Mouse (Mus musculus) hindbrain, embryonic 11.5 days (tissue): ENCODE measurements around the gene 4921536K21Rik. TPM values are rescaled to one million over a fixed set of nuclear protein-coding genes. Genes with fewer than 3 reads are reported as not detected.
"Not testable (repeated sequence)": the region's sequence is repeated elsewhere in the genome, so short reads cannot be mapped to it uniquely, and the experiment has no call there.

Source experiments
- ATAC-seq: fragments of 200-750 bp; cut with Nextera tagmentation; 2 replicates; pipeline ENCODE4 v1.8.0; 2017; ENCODE audit warnings: mild to moderate bottlenecking, moderate TSS enrichment, moderate library complexity; ENCODE audit not compliant: low FRiP score
- DNase-seq: peaks from one replicate; pipeline ENCODE4 v3.0.0-alpha.2; 2015; ENCODE audit warnings: low spot score
- H3K27ac ChIP-seq: fragments of 300-500 bp; sonication (generic); 2 replicates; pipeline ENCODE4 v1.5.1; 2014; ENCODE audit warnings: mild to moderate bottlenecking, low read depth, low read length
- H3K27me3 ChIP-seq: fragments of 300-500 bp; sonication (generic); 2 replicates; pipeline ENCODE4 v1.6.1; 2014; ENCODE audit warnings: mild to moderate bottlenecking, low read length, moderate library complexity, mixed read lengths; ENCODE audit not compliant: control insufficient read depth, insufficient read depth
- H3K36me3 ChIP-seq: fragments of 300-500 bp; sonication (generic); 2 replicates; pipeline ENCODE4 v1.6.1; 2014; ENCODE audit warnings: mild to moderate bottlenecking, low read length, moderate library complexity, mixed read lengths; ENCODE audit not compliant: control insufficient read depth, insufficient read depth
- H3K4me1 ChIP-seq: fragments of 300-500 bp; sonication (generic); replicated peaks from 2 replicates; pipeline ENCODE4 v1.6.1; 2014; ENCODE audit warnings: low read length, mixed read lengths; ENCODE audit not compliant: control insufficient read depth, insufficient read depth
- H3K4me2 ChIP-seq: fragments of 300-500 bp; sonication (generic); replicated peaks from 2 replicates; pipeline ENCODE4 v1.6.1; 2014; ENCODE audit warnings: mild to moderate bottlenecking, low read depth, low read length
- H3K4me3 ChIP-seq: fragments of 300-500 bp; sonication (generic); 2 replicates; pipeline ENCODE4 v1.5.1; 2014; ENCODE audit warnings: low read depth, low read length
- H3K9ac ChIP-seq: fragments of 300-500 bp; sonication (generic); 2 replicates; pipeline ENCODE4 v1.6.1; 2014; ENCODE audit warnings: low read depth, low read length
- H3K9me3 ChIP-seq: fragments of 300-500 bp; sonication (generic); 2 replicates; pipeline ENCODE4 v1.6.1; 2016; ENCODE audit warnings: low read length; ENCODE audit not compliant: control insufficient read depth
- WGBS: fragments of 180-500 bp; shearing (Covaris S2); extraction: QIAGEN DNeasy Blood & Tissue Kit; methylation state at CpG from one replicate; pipeline ENCODE4 v1.1.7; 2014; 5-methylcytosine and 5-hydroxymethylcytosine counted together
- polyA plus RNA-seq: library from polyadenylated mRNA; unstranded; fragments of >200 nt; fragmentation: Nextera tagmentation; extraction: Ambion mirVana; gene quantifications from 2 replicates; pipeline ENCODE4 v1.2.1, GENCODE M21; 2014

The 4921536K21Rik gene
- polyA plus RNA-seq, 1 experiment from 2014 or later = 1.2 TPM

- H3K27ac ChIP-seq = peak overlapping the region; percentile 58
- H3K9me3 ChIP-seq = no peaks in the 10 kb centered on the region
- peaks cover 12% of the 10 kb centered on the region for H3K4me1 ChIP-seq
- no peaks in the 10 kb centered on the region; the same call in 1 of the 2 replicates for H3K27me3 ChIP-seq
- WGBS = under 1% methylated on average over 59 of the region's 65 CpGs
- peak overlapping the region; percentile 64 for H3K9ac ChIP-seq
- H3K36me3 ChIP-seq = no peaks in the 10 kb centered on the region
- ATAC-seq (peak; percentile 86), DNase-seq (peak; percentile 87)
- peak overlapping the region; percentile 53 for H3K4me3 ChIP-seq
- H3K4me2 ChIP-seq = peak overlapping the region; percentile 91
Measured at GRCm38 (mm10) chr11:3913316-3914108, 18.6 kb upstream of the 4921536K21Rik start.

DNA sequence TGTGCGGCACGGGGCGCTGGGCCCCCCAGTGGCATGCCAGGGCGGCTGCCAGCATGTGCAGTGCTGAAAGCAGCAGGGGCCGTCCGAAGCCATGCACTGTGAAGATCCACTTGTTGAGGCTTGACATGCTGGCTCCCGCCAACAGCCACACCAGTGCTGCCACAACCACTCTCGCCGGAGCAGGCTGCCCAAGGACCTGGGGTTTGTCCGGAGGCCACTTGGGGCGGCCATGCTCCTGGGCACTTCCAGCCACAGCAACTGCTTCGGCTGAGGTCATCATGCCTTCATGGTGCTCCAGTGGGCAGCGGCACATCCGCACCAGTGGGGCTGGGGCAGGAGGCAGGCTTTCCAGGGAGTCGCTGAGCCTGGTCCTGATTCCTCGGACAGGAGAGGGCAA, 18.0 kb upstream of the 4921536K21Rik start:
- H3K27ac ChIP-seq = no peak overlapping the region
- 0% methylated on average over 16 of the region's 16 CpGs for WGBS
- no peaks in the 10 kb centered on the region; the same call in 1 of the 2 replicates for H3K27me3 ChIP-seq
- H3K4me2 ChIP-seq = peak overlapping the region; percentile 91
- peaks cover 12% of the 10 kb centered on the region for H3K4me1 ChIP-seq
- H3K9me3 ChIP-seq = no peaks in the 10 kb centered on the region
- DNase-seq (peak; percentile 45), ATAC-seq (peak; percentile 21)
- H3K4me3 ChIP-seq = peak overlapping the region; percentile 53
- H3K36me3 ChIP-seq = no peaks in the 10 kb centered on the region
- H3K9ac ChIP-seq = peak overlapping the region; percentile 64

DNA sequence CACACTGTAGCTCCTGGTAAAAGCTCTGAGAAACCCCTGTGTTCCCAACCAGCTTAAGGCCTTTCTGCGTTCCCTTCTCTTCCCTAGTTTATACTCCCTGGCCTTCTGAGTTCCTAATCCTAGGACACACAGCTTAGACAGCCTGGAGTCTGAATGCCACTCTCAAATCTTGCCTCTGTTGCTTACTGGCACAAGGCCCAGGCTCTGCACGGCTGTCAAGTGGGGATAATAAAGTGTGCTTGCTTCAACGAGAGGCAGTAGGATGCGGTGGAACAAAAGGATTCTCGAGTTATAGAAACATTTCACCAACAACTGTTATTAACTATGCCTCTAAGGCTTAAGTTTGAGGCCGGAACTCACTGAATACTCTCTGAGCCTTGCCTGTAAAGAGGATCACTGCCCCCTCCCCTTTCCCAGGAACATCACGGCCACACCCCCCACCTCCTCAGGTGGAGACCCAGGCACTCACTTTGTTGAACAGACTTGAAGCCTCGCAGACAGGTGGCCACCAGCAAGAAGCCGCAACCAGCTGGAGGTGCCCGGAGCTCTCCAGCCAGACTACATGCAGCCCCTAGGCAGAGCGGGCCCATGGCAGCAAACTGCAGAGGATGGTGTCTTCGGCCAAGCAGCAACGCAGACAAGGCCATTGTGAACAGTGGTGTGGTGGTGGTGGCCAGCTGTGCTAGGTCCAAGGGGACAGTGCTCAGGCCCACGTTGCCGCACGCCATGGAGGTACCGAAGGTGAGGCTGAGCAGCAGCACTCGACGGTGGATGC, 17.4 kb upstream of the 4921536K21Rik start:
- ATAC-seq (peak; percentile 4; the same call in 1 of the 2 replicates), DNase-seq (peak; percentile 13)
- H3K27ac ChIP-seq = no peak overlapping the region
- peak overlapping the region; percentile 53 for H3K4me3 ChIP-seq
- H3K4me1 ChIP-seq = peaks cover 12% of the 10 kb centered on the region
- H3K9me3 ChIP-seq = no peaks in the 10 kb centered on the region
- peak overlapping the region; percentile 91 for H3K4me2 ChIP-seq
- H3K27me3 ChIP-seq = no peaks in the 10 kb centered on the region; the same call in 1 of the 2 replicates
- peak overlapping the region; percentile 64; the same call in 1 of the 2 replicates for H3K9ac ChIP-seq
- WGBS = 22% methylated on average over 19 of the region's 19 CpGs
- H3K36me3 ChIP-seq = no peaks in the 10 kb centered on the region

DNA sequence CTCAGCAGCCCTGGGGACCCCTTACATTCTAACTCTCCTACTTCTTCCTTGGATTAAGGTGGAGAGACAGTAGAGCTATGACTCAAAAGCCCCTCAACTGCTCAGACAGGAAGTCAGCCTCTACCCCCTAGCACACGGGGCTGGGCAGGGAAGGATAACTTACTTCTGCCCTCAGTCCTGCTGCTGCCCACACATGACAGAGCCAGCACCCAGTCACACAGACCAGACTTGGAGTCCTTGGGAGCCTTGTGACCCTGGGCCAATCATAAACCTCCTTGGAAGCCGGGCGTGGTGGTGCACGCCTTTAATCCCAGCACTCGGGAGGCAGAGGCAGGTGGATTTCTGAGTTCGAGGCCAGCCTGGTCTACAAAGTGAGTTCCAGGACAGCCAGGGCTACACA, 16.5 kb upstream of the 4921536K21Rik start:
- not testable (repeated sequence) for H3K36me3 ChIP-seq, H3K27ac ChIP-seq, H3K4me3 ChIP-seq, H3K9me3 ChIP-seq, H3K9ac ChIP-seq, H3K4me2 ChIP-seq, DNase-seq, H3K27me3 ChIP-seq, ATAC-seq
- 91% methylated on average over 6 of the region's 6 CpGs for WGBS
- H3K4me1 ChIP-seq = peaks cover 12% of the 10 kb centered on the region

- H3K9me3 ChIP-seq = no peaks in the 10 kb centered on the region
- peaks cover 12% of the 10 kb centered on the region for H3K4me1 ChIP-seq
- no peak for ATAC-seq
- H3K4me2 ChIP-seq = no peak overlapping the region
- no peaks in the 10 kb centered on the region for H3K36me3 ChIP-seq
- no peak overlapping the region for H3K9ac ChIP-seq
- 68% methylated on average over 5 of the region's 5 CpGs for WGBS
- H3K4me3 ChIP-seq = no peak overlapping the region
- no peak for DNase-seq
- no peaks in the 10 kb centered on the region; the same call in 1 of the 2 replicates for H3K27me3 ChIP-seq
- H3K27ac ChIP-seq = no peak overlapping the region
Measured at GRCm38 (mm10) chr11:3910513-3911310, 15.8 kb upstream of the 4921536K21Rik start.

- no peak overlapping the region for H3K4me2 ChIP-seq
- 88% methylated on average over 4 of the region's 4 CpGs for WGBS
- no peak overlapping the region for H3K9ac ChIP-seq
- no peaks in the 10 kb centered on the region for H3K9me3 ChIP-seq
- H3K27me3 ChIP-seq = no peaks in the 10 kb centered on the region; the same call in 1 of the 2 replicates
- H3K4me3 ChIP-seq = no peak overlapping the region
- no peaks in the 10 kb centered on the region for H3K36me3 ChIP-seq
- no peak overlapping the region for H3K27ac ChIP-seq
- H3K4me1 ChIP-seq = peaks cover 12% of the 10 kb centered on the region
- ATAC-seq (no peak), DNase-seq (no peak)
Measured at GRCm38 (mm10) chr11:3909236-3909635, 14.3 kb upstream of the 4921536K21Rik start.

DNA sequence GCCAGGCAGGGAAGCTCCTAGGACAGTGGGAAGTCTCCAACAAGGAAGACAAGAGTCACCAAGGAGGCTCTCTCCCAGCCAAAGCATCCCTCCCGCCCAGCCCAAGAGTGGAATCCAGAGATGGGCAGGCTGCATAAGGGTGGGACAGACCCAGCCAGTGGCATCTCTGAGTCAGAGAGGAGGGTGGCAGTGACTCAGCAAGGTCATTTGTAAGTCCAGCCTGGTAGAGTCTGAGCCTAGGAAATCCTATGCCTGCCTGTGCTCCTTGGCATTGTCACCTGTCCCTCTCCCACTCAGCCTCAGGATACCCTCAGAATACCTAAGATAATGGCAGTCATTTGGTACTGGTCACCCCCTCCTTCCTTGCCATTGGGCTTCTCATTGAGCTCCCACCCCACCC, 10.5 kb upstream of the 4921536K21Rik start:
- no peaks in the 10 kb centered on the region for H3K9me3 ChIP-seq
- no peak overlapping the region for H3K4me3 ChIP-seq
- DNase-seq (no peak), ATAC-seq (no peak)
- no peak overlapping the region for H3K4me2 ChIP-seq
- 77% methylated on average over 1 of the region's 1 CpGs for WGBS
- no peaks in the 10 kb centered on the region; the same call in 1 of the 2 replicates for H3K4me1 ChIP-seq
- no peak overlapping the region for H3K27ac ChIP-seq
- H3K36me3 ChIP-seq = no peaks in the 10 kb centered on the region
- no peak overlapping the region for H3K9ac ChIP-seq
- H3K27me3 ChIP-seq = no peaks in the 10 kb centered on the region

- no peak overlapping the region for H3K27ac ChIP-seq
- no peaks in the 10 kb centered on the region for H3K36me3 ChIP-seq
- WGBS = 89% methylated on average over 6 of the region's 6 CpGs
- H3K4me2 ChIP-seq = no peak overlapping the region
- ATAC-seq = no peak
- no peak for DNase-seq
- no peaks in the 10 kb centered on the region for H3K9me3 ChIP-seq
- no peak overlapping the region for H3K4me3 ChIP-seq
- H3K27me3 ChIP-seq = no peaks in the 10 kb centered on the region
- H3K4me1 ChIP-seq = no peaks in the 10 kb centered on the region
- H3K9ac ChIP-seq = no peak overlapping the region
Measured at GRCm38 (mm10) chr11:3904673-3905072, 9.8 kb upstream of the 4921536K21Rik start.
